Mouse (Mus musculus) urinary bladder, adult 18-20 months (tissue): ENCODE measurements around the gene Tnr.
A peak's percentile ranks its signal among the peaks of the same experiment; 100 is the strongest.

Source experiments
- DNase-seq, 2 experiments: peaks; one replicate each; pipeline ENCODE4 v3.0.0; 2022; ENCODE audit warnings: low spot score in 2 of 2, mixed read lengths in 2 of 2

The Tnr gene

DNA sequence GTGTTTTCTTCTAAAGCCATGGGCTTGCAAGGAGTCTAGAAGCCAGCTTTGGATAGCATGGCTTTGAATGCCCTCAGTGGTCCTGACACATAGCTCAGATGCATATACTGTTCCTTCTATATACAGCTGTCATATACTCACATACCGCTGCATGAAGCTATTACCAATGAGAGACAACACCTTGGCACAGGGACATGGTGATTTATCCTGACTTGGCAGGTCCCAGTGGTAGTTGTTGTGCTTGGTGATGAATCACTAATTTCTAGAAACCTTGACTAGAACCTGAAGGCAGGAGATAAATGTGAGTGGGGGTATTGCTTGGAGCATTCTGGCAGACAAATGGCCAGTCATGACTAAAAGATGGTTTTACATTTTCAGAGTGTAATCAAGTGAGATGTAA lies 192.7 kb downstream of the Tnr start:
- no peak for DNase-seq

DNA sequence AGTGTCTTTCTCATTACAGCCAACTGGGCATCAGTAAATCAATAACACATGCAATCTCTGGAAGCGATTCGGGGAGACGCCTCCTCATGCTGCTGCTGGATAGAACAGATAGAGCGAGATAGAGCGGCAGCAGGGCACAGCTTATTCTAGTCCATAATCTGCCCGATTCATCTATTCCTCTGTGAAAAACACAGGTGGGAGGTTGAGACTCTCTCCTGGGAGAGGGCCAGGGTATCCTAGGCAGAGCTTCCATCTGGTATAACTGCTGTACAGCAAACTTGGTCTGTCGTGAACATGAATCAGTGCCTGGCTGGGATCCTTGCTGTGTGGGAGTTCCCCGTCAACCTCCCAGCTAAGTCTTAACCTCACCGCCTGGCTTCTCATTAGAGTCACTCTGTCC lies 193.4 kb downstream of the Tnr start:
- no peak for DNase-seq

DNA sequence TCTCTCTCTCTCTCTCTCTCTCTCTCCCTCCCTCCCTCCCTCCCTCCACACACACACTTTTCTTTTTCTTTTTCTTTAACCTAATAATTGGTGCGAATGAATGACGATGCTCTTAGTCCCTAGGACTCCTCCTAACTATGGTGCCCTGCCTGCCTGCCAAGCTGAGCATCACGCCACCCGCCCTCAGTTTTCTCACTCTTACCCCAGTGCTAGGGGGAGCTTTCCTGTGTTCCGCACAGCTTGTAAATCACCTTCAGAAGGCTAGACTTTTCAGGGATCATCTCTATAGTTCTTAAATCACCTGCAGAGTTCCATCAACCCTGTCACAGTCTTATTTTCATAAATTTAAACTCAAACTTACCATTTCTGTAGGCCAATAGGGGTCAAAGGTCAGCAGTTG lies 200.2 kb downstream of the Tnr start:
- no peak for DNase-seq

DNA sequence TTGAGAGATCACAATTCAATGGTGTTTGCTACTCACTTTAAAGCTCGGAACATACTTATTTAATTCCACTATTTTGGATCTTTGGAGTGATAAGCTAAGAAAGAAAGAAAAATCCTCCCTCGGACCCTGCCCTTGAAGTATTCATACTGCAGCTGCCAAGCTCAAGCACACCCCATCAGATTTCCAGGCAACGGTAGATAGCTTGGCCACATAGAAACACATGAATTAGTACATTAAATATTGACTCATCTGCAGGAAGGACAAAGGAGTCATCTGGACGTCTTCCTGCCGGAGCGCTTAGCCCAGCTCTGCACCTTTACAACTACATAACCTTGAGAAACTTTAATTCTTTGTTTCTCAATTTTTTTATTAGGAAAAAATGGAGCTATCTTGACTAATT lies 205.7 kb downstream of the Tnr start:
- DNase-seq, result no peak

DNA sequence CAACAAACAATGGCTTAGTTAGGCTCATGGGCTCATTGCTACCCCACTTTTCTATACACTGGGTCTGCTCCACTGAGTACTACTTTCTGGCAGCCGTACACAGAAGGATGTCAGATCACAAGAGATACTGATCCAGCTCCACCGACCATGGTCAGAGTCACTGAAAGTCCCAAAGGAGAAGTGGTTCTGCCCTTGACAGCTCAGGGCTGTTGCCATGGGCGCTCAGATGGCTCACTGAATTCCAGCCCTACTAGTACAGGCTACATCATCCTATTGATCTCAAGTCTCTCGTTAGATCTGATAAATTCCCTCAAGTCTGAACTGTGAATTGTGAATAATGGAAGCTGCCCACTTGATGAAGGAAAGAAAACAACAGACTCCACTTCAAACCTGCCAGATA lies 207.3 kb downstream of the Tnr start:
- no peak for DNase-seq

DNA sequence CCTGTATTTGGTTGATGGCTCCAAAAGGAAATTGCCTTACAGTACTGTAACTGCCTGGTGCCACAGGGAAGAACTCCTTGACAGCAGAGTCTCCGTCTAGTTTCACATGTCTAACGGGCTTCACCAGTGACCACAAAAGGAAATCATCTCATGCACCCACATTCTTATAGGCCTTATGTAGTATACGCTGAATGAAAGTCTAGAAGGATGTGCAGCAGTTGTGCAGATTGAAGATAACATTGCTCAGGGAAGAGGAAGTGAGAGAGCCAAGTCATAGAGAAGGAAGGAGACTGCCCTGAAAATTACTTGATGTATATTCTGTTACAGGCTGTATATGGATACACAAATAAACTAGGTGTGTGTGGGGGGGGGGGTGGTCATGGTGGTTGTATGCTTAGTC lies 211.5 kb downstream of the Tnr start:
- DNase-seq, result no peak

DNA sequence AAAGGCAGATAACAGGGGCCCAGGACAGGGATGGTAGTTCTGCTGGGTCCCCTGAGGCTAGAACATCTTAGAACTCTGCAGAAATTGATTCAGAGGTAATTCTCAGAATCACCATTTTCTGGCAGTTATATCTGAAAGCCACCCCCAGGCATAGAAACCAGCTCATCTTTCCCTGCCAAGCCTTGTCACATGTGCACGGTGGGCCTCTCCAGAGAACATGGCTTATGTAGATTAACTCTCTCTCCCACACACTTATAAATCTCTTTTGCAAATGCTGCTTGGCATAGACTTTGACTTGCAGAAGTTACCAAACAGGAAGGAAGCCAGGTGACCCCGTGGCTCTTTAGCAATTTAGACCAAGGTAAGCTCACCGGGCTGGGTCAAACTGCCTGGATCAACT lies 215.9 kb downstream of the Tnr start:
- no peak for DNase-seq

DNA sequence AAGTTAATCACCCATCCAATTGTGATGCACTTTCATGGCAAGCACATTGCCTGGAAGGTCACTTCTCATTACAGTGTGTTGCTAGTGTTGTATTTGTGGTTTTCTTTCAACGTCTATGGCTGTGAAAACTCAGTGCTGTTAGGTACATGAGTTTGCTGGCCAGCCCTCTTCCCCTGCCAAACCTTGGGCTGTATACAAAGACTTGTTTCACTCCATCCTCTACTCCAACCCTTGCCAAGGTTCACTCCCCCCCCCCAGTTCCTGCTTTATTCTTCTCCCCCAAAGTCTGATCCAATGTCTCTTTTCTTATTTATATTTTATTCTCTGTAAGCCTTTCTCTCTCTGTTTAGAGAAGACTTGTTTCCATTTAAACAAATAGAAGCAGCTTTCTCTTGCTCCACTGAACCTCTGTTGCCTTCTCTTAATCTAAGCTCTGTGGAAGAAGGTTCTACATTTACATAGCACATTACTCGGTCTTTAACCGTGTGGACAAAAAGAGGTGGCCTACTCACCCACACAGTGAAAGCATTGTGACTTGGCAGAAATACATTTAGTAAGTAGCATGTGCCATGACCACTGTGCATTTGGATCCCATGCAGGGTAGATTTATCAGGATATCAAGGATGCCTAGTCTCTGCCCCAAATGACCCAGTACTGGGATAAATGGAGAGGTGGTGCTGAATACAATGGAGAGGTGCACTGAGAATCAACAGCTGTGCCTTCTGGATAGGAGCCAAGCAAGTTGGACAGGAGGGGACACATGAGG lies 217.9 kb downstream of the Tnr start:
- no peak for DNase-seq

DNA sequence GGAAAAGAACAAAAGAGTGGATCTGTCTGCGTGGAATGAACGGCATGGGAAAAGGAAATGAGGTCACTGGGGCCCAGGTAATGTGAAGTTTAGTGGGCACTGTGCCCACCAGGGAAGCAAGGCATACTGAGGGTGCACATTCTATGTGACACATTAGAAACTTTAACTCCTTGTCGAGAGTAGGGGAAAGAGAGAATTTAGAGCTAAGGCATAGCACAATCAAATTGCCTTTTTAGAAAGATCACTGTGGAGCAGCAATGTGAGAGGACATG lies 218.4 kb downstream of the Tnr start:
- no peak for DNase-seq

DNA sequence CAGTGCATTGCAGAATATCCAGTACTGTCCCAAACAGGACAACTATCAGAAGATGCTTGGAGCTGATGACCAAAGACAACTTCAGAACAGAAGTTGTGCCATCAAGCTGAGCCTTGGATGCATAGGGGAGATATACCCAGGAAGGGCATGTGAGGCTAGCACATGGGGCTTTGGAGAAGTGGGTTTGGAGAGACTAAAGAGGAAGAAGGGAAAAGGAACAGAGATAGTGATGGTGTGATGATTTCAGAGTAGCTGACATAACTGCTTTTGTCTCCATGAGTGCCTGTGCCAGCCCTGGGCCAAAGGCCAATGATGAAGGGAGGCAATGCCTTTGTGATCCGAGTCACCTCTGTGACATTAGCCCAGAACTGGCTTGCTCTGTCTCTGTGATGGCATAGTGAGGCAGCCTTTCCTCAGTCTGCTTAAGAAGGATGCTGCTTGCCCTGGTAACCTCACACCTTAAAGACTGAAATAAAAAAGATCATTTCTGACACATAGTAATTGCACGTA lies 220.2 kb downstream of the Tnr start:
- no peak for DNase-seq

DNA sequence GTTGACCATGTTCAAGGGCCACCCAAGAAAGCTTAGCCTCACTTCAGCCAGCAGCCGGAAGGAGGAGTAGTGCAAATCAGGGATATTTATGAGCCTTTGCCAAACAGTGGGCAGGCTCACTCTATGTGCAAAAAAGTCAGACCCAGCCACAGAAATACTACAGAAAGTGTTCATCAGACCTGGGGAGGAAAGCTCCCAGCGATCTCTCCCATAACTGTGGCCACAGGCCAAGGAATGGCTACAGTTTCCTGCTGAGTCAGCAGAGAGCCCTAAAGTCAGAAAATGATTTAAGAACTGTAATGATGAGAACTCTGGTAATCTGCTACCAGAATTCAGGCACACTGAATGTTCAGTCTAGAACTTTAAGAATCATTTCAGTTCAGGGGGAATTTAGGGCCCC lies 221.7 kb downstream of the Tnr start:
- DNase-seq, result no peak

DNA sequence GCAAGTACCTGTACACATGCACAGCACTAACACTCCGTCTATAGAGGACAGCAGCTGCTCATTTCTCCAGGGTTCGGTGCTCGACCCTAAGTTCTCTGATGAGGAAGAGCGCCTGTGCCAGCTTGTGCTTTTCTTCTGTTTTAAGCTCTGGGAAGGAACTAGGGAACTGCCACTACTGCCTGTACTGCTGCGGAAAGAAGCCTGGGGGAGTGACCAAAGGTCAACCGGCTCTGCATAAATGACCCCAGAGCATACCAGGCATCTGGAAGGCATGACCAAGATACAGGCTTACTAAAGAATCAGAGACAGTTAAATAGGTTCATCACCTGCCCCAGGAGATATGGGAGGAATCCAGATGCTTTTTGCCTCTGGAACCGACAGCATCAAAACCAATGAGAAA lies 224.4 kb downstream of the Tnr start:
- DNase-seq, result no peak

DNA sequence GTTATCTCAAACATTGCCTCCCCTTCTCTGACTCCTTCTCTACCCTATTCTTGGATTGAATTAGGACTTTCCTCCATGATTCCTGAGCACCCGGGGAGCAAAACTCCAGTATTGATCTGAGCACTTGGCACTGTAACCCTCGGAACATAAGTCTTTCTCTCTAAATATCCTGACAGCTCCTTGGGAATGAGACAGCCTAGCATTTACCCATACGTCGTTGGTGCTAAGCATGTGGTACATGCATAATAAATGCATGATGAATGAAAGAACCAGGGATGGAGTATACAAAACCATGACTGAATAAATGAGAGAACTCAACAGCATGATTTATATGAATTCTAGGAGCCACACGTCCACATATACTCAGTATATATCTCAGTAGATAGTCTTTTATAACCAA lies 226.8 kb downstream of the Tnr start:
- no peak for DNase-seq

DNA sequence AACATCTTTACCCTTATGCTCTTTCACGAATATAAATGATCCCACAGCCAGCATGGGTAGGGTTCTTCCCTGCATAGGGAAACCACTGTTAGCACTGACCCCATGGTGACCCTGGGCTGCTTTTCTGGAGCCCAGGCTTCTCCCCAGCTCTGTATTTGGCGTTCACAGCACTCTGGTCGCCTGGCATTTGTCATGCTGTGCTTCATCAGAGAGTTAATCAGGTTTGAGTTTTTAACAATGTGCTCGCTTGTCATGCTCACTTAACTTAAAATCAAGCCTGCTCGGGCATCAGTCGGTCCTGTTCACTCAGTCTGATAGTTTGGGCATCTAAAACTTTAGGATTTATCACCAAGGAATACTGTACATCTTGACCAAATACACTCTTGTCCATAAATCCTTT lies 227.3 kb downstream of the Tnr start:
- DNase-seq, result no peak

DNA sequence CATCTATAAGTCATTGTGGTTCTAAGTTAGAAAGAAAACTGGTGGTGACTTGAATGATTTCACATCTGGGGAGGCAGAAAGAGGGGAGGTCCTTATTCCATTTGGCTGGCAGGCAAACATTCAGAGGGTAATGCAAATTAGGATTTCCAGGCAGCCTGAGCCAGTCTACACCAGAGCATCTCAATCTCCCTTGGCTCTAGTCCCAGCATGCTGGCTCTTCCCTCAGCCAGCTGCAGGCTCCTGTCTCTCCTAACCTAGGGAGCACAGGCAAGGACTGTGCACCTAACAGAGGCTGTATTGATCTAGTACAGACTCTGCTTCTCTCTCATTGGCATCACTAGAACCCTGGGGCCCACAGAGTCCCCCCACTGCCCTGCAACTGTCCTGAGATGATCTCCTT lies 237.4 kb downstream of the Tnr start:
- DNase-seq, result no peak

DNA sequence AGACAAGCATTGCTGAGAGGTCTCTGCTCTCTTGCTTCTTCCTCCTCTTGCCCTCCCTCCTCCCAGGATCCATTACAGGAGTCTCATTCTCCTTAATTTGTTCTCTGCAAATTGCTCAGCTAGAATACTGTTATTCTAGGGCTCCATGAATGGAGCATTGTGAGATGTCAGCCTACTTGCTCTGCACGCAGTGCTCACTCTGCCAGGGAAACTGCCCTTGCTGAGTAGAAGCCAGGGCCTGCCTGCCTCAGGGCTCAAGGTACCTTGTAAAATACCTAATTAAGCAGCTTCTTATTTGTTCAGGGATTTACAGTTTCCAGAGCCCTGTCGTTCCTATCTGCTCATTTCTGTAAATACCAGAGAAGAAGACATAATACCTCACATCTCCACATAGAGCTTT lies 240.3 kb downstream of the Tnr start:
- DNase-seq, result no peak

DNA sequence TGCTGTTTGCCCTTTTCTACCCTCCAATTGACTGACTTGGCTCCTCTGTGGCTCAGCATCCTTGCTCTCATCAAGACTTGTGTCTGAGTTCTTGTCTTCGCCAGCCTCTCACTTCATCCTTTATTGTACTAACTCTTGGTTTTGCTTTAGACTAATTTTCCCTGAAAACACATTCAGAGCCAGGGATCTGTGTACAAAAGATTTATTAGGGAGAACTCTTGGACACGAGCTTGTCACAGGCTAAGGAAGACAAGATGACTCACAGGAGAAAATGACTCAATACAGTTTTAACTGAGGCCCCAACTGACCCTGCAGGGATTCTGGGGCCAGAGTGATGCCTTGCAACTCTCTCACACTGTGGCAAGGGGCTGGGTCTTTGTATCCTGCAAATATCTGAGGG lies 241.3 kb downstream of the Tnr start:
- no peak for DNase-seq

DNA sequence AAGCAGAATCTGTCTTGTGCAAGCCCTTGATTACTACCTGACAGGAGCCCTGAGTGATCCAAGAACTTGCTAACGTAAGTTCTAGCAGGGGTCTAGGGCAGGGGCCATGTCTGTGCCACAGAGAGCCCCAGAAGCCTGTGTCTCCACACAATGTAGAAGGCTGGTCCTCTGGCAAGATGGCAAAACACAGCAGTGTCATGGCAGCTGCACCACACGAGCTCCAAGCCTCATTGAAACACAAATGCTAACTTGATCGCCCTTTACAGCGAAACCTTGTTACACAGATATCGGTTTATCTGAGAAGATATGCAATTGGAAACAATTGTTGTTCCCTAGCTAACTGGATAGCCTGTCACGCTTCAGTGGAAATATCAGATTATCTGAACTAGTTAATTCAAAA lies 246.4 kb downstream of the Tnr start:
- no peak for DNase-seq

DNA sequence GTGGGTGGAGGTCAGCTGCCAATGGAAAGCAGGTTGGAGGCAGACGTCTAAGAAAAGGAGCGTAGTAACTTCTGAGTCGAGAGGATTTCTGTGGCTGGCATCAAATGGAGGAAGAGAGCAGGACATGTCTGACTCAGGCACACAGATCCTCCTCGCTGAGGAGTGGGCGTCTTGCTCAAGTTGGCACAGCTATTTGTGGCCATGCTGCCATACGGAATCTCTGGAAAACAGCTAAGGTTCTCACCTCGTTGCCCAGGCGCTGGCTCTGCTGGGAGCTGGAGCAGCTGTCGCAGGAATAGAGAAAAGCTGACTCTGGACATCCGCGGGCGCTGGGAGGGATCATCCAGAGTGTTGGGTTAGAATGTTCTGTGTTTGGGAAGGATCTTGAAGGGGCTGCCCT lies 250.1 kb downstream of the Tnr start:
- no peak for DNase-seq

DNA sequence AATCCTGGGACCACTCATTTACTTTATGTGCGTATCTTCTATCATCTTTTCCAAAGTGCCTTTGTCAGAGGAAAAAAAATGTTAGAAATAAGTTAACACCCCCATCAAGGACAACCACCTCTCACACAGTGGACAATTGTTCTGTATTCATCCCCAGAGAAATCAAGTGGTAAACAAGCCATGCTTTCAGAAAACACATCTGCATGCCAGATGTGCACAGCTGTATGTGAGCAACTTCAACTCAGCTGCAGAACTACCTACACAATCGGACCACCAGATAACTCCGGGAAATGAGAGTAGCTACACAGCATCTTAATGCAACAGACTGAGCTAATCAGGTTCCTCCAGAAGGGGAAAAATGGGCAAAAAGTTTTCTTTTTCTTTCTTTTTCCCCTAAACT lies 251.6 kb downstream of the Tnr start:
- DNase-seq, result no peak

DNA sequence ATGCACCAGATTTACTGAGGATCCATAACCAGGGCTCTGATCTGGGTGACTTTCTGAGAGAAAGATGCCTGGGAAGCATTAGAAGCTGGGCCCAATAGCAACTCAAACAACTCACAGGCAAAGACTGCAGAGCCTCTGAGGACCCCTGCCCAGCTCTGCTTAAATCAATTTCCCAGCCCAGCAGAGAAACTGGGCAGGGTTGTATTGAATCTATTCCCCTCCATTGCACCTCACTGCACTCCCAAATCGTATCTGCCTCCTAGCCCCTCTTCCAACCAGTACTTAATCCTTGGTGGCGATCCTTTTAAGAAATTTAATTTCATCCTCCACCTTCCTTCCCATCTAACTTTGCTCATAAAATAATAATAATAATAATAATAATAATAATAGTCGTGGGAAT lies 253.5 kb downstream of the Tnr start:
- no peak for DNase-seq

DNA sequence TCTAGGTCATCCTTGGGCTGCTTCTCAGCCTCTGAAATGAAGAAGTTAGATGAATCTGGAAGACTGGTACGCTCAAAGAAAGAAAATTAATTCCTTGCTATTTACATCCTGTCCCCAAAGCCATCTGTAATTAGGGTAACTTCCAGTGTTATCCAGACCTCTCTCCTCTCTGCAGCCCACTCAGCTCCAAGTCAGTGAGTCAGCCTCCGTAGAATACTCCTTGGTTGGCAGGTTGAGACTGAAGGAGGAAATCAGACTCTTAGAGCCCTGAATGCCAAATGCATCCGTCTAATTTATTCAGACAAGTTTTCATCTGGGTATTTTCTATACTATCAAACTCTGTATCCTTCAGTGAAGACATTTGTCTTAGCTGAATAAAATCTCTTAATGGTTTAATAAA lies 255.9 kb downstream of the Tnr start:
- no peak for DNase-seq

DNA sequence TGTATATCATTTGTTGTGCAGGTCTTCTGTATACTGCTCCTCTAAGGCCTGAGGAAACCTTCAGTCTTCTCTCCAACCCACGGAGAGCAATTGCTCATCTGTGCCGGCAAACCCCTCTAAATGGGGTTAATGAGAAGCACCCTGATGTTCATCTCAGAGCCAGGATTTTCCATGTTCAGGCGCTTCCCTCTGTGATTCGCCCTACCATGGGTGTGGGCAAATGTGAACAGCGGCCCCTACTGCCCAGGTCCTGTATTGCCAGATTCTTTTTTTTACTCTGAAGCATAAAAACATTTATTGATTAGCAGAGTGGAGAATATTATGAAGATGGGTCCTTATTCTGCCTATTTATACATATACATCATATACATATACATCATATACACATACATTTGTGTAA lies 260.3 kb downstream of the Tnr start:
- DNase-seq, result peak in 1 of 2 experiments; percentile 33

DNA sequence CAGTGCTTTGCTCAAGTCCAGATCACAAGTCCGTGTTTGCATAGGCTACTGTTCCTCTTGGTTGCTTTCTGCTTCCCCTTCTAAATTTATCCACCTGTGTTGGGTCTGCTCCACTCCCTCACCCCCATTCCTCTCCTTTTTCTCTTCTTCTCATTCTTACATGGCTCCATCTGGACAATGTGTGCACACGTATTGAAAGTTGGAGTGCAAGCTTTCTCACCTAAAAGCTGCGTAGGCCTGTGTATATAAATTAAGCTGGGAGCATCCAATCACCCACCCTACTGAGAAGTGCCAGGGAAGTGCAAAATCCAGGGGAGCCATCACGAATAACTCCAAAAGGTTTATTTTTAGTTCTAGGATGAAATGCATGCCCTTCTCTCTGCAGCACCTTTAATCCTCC lies 264.7 kb downstream of the Tnr start:
- DNase-seq, result no peak
